Mouse (Mus musculus): ENCODE data around the gene Lrrc8c.

The Lrrc8c gene

DNA sequence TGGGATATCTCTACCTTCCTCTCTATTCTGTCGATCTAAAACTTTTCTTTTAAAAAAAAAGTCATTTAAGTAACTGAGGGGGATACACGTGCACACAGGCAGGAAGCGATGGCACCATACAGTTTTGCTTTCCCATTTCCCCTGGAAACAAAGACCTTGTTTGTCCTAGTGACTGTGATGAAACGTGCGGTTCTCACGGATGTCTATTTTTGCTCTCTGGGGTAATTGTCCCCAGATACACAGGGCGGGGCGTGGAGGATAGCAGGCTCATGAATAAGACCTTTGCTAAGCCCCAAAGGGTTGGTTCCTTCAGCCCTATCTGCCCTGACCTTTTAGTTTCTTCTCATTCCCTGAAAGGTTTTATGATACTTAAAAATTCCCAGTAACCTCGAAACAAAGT, 79.7 kb downstream of the Lrrc8c start:
- in situ Hi-C loops (cut with MboI, MseI), result no loop called here

DNA sequence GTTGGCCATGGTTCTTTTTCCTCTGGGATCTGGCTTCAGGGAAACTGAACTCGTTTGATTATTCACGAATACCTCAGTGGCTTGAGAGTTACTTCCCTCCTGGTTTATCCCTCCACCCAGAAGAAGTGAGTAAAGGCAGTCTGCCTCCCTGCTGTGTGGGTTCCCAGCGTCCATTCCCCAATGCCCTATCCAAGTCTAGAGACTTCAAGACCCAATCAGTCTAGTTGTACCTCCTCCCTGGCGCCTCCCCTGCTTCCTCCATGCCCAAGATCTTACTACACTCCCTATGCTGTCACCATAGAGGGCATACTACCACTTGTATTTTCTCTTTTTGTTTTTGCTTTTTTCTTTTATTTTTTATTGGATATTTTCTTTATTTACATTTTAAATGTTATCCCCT, 80.1 kb downstream of the Lrrc8c start:
- in situ Hi-C loops (cut with MboI, MseI), result no loop called here

DNA sequence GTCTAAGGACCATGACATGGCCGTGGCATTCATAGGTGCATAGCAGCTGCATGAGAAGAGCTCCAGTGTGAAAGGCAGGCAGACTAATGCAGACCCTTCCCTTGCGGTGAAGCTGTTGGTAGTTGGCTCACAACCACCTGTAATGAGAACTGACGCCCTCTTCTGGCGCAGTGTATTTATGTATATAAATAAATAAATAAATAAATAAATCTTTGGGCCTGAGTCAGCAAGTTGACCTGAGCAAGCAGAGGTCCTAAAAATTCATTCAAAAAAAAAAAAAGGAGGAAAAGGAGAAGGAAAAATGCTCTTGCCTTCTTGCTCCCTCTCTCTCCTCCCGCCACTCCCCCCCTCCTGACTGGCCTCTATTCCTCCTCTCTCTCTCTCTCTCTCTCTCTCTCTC, 81.8 kb downstream of the Lrrc8c start:
- in situ Hi-C loops (cut with MboI, MseI), result loop anchor here (10.0 kb wide), 1 partner anchor 54 kb away; no protein-coding TSS in a partner anchor

DNA sequence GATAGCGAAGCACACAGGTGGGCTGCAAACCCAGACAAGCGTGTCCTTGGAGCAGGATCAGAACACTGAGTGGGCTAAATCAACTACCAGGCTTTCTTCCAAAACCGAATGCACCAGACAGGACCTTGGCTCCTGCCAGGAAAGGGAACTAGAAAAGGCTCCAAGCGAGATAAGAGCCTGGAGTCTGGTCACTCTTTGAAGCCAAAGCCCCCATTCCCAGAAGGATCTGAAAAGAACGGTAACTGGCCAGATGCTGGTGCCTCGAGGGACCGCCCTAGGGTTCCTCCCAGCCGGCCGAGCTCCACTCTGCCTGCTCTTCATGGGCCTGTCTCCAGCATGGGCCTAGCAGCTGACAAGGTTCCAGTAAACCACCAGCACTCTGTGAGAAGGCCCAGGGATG, 83.4 kb downstream of the Lrrc8c start:
- in situ Hi-C loops (cut with MboI, MseI), result loop anchor here (10.0 kb wide), 1 partner anchor 52 kb away; no protein-coding TSS in a partner anchor

DNA sequence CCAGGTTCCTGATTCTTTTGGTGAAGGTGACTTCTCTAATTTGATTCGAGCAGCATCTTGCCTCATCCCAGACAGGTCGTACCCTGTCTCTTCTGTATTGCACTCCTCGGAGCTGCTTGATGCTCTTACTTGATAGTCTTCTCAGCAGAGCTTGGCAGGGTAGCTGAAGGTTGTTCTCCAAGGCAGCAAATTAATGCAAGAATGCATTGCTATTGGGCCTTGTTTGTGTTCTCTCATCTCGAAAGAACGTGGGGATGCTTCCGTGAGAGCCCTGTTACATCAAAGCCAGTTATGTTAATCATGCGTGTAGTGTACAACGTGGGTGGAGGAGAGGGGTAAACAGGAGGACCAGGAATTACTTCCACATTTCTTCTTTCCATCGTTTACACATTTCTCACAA, 86.5 kb downstream of the Lrrc8c start:
- in situ Hi-C loops (cut with MboI, MseI), result loop anchor here (10.0 kb wide), 1 partner anchor 49 kb away; no protein-coding TSS in a partner anchor

DNA sequence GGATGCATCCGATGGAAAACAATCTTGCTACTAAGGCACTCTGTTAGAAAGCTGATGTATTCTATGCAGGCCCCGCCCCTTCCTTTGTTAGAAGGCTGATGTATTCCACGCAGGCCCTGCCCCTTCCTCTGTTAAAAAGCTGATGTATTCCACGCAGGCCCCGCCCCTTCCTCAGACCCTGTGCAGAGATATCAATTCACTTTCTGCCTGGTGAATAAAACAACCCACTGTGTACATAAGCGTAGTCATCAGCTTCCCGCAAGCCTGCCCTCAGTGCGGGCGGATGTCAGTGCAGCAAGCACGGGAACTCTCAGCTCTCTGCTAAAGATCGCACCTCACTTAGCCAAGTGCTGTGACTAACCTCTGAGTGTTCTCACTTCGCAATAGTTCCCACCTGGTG, 90.5 kb downstream of the Lrrc8c start:
- in situ Hi-C loops (cut with MboI, MseI), result loop anchor here (10.0 kb wide), 1 partner anchor 45 kb away; no protein-coding TSS in a partner anchor

DNA sequence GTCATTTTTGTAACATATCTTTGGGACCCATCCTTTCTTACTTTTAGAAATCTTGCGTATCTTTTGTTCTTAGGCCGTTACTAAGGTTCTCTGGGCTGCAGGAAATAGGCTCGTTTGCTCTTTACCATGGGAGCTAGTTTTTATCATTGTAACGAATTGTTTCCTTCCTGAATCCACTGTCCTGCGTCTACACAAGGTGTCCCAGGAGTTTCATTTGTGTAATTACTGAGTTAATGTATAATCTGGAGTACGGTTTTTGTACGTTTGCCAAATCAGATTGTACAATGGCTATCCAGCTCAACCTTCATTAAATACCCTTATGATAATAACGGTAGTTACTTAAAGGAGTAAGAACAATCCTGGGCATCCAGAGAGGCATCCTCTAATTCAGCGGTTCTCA, 93.8 kb downstream of the Lrrc8c start:
- in situ Hi-C loops (cut with MboI, MseI), result no loop called here

DNA sequence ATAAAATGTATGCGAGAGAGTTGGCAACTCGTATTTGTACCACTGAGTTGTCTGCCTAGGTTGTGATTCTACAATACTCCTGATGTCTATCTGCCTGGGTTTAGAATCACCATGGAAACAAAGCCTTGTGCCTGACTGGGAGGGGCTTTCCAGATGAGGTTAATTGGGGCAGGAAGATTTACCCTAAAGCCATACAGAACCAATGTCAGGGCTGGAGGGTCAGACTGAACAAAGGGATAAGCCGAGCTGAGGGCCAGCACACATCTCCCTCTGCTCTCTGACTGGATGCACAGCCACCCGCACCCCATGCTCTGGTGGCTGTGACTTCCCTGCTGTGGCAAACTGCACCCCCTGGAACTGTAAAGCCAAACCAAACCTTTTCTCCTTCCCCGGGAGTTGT, 94.8 kb downstream of the Lrrc8c start:
- in situ Hi-C loops (cut with MboI, MseI), result no loop called here

DNA sequence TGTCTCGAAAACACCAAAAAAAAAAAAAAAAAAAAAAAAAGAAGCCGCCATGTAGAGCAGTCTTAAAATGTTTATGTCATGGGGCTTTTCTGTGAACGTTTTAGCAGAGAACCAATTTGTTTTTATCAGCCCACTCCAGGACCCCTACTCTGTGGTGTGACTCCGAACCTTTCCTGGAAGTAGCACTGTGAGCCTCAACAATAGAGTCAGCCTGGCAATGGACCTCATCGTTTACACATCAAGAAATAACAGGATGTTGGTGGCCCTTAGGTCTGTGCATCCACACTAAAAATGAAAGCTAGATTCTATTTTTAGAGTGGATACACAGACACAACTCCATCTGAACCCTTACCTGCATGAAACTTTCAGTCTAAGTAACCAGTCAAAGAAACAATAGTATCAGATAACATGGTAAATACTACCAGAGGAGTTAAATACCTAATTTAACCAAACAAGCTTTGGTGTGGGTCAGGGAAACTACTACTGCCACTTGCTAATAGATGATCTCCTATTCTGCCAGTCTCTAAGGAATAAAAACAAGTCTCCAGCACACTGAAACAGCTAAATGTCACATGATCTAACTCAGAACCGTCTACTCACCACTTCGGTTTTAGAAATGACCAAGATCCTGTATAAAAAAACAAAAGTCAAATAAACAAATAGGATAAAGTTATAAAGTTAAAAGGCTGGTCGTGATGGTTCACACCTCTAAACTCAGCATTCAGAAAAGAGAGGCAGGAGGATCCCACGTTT, 95.7 kb downstream of the Lrrc8c start:
- in situ Hi-C loops (cut with MboI, MseI), result no loop called here

DNA sequence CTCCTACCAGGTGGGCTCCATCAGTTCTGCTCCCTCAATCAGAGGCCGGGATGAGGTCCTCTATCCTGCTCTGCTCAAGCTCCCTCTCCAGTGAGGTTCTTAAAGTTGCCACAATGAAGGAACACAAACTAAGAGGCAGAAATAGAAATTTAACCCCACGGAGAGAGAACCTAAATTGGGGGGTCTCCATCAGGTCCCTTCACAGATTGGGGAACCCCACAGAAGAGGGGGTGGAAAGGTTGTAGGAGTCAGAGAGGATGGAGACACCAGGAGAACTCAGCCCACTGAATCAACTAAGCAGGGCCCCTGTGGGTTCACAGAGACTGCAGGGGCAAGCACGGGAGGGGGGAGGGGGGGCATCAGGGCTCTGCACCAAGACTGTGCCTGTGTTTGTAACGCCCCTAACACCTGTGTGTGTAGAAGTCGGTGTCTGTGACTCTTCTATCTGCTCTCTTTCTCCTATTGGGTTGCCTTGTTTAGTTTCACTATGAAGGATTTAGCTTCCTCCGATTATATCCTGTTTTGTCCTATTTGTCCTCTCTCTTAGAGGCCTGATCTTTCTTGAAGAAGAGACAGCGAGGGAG, 96.8 kb downstream of the Lrrc8c start:
- in situ Hi-C loops (cut with MboI, MseI), result no loop called here

DNA sequence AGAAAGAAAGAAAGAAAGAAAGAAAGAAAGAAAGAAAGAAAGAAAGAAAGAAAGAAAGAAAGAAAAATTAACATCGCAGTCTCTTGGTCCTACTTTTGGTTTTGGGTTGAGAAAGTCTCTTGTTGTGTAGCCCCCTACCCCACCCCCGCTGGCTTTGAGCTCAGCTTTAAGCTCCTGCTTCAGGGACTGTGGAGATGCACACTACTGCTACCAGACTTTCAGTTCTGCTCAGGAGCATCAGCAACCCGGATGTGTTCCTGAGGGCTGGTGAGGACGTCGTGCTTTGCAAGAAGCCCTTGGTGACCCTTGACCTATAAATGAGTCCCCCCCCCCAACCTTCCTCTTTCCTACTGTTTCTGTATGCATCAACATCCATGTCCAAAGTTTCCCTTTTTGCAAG, 97.3 kb downstream of the Lrrc8c start:
- in situ Hi-C loops (cut with MboI, MseI), result no loop called here

DNA sequence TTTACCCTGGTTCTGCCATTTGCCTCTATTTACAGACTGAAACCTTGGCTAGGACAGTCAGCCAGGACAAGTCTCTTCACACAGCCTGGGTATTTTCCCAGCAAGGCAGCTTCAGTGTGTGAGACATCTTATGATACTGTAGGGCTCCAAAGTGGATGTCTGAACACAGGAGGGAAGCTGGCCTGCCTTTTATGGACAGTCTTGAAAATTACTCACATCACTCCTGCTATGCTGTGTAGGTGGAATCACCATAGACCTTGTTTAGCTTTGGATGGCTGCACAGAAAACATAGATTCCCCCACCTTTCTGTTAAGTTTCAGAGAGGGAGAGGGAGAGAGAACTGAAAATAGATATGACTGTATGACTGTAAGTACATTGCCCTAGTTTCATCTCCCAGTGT, 99.3 kb downstream of the Lrrc8c start:
- in situ Hi-C loops (cut with MboI, MseI), result no loop called here

DNA sequence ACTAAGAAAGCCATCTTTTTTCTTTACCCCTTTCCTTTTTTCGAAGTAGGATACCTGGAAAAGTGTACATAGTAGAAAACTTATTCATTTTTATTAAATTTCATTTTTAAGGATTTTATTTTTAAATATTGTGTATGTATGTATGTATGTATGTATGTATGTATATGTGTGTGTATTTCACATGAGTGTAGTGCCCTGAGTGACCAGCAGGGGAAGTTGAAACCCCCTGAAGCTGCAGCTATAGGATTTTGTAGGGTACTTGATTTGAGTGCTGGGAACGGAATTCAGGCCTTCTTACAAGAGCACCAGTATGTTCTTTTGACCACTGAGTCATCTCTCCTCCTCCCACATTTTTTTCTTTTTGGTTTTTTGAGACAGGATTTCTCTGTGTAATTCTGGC, 100.5 kb downstream of the Lrrc8c start:
- in situ Hi-C loops (cut with MboI, MseI), result no loop called here

DNA sequence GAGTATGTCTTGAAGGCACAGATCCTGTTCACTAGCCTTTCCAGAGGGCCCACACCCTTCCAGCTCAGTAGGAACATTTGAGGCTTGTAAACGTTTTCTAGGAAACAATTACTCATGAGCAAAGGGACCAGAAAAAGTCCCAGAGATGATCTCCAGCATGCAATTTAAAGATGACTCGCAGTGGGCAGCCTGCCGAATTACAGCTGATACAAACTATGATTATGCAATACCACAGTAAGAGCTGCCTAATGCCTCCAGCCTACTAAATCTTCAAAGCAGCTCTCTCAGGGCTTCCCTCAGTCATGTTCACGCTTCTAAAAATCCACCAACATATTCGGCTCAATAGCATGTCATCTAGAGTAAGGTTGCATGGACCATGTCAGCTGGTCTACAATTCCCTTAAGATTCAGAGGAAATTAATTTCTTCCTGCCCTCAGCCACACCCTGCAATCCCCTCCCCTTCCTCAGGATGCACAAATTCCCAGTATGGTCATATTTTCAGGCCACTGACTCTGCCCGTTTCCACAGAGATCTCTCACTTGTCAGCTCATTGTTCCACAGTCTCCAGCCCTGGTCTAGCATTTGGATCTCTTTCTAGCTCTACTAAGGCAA, 101.4 kb downstream of the Lrrc8c start:
- in situ Hi-C loops (cut with MboI, MseI), result no loop called here

DNA sequence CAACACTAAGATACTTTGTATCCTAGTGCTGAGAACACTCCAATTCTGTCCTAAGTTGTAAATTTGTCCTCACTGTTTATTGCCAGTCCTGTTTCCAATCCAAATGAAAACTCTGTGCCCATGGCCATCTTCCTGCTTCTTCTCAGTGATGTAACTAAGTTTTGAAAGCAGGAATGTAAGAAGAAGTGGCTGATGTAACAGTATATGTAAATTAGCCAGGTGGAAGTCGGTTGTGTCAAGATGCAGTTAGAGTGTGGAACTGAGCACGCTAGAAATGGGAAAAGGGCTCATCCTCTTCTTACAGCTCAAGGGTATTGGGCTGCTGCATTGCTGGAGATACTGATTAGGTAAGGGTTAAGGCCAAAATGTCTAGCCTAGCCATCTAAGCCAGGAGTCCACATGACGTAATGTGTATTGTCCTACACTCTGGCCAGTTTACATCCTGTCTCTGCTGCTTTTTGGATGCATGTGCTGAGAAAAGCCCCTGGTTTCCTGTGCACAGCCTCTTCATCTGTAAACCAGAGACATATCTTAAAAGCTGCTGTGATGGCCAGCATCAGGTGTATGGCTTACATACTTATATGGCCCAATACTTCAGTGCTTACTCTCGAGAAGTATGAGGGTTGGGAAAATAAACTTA, 104.0 kb downstream of the Lrrc8c start:
- in situ Hi-C loops (cut with MboI, MseI), result no loop called here

DNA sequence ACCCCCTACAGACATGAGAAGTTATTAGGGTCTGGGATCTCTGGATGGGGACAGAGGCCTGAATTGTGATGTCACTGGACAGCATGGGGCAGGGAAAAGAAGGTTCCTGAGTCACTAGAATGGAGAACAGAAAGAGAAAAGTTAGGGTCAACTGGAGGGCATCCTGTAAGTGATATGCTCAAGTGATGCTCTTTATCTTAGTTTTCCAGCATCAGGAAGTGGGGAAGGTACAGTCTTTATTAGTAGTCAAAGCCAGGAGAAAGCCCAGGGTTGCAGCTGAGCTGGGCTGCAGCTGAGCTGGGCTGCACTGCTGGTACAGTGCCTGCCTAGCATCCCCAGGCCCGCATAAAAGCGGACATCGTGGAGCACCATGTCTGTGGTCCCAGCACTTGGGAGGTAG, 105.1 kb downstream of the Lrrc8c start:
- in situ Hi-C loops (cut with MboI, MseI), result no loop called here

DNA sequence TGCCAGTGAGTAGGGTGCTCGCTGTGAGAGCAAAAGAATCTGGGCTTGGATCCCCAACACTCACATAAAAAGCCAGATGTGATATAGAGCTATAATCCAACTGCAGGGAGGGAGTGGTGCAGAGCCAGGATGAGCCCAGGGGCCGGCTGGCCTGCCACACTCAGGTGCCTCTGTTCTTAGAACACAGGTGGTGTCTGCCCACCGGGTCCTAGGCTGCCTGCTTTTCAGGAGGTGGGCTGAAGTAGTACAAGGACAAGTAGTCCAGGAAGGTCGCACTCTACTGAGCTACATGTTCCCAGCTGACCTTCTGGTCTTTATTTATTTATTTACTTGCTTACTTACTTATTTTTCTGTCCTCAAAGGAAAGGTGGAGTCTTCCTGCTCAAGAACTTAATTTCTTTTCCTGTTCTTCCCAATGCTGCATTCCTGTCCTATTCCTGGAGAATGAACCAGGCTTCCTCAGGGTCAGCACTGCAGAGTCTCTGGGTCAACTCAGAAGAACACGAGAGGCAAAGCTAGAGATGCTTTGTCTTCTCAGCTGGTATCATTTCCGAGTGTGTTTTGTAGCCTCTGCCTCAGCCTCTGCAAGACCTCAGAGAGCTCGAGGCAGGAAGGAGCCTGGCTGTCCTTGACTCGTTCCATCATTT, 106.4 kb downstream of the Lrrc8c start:
- in situ Hi-C loops (cut with MboI, MseI), result no loop called here

DNA sequence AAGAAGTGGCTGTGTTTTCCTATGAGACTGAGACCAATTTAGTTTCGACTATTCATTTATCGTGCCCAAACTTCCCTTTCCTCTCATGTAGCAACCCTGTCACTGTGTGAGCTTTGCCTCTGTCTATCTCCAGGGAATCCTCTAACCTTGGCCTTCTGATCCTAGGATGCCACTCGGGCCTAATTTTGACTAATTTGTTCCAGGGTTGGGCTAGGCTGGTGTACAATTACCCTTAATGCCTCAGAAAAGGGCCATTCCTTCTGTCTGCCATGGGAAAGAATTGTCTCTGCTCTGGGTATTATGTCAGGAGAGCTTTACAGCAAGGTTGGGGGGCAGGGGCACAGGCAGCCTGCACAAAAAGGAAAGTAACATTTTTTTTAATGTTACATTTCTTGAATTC, 107.2 kb downstream of the Lrrc8c start:
- in situ Hi-C loops (cut with MboI, MseI), result no loop called here

DNA sequence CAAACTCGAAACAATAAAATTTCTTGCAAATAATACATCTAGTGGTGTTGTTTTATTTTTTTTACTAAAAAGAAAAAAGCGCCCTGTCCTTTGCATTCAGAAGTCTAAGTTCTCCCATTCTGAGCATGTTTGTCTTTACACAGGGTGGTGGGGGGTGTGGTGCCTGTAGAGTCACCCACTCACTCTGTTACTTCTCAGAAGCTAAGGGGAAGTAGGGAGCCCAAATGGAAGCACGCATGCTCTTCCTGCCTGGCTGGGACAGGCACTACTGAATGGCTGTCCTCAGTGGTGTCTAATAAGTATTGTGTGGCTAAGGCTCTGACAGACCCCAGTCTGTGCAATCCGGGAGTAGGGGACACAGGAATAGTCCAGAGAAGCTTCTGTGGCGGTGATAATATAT, 107.9 kb downstream of the Lrrc8c start:
- in situ Hi-C loops (cut with MboI, MseI), result no loop called here

DNA sequence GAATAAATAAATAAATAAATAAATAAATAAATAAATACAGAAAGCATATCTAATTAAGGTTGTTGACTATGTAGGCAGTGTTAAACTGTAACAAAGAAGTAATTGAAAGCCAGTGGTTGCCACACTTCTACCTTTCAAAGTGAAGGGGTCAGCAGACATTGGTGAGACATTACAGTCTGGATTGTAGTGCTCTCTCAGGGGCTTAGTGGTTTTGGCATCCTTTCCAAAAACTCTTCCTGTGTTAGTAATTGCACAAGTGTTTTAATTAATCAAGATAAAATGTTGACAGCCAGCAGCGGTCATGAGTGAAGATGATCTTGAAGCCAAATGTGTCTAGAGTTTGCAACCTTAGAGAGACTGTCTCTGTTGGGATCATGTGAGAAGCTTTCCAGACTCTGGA, 110.8 kb downstream of the Lrrc8c start:
- in situ Hi-C loops (cut with MboI, MseI), result no loop called here

DNA sequence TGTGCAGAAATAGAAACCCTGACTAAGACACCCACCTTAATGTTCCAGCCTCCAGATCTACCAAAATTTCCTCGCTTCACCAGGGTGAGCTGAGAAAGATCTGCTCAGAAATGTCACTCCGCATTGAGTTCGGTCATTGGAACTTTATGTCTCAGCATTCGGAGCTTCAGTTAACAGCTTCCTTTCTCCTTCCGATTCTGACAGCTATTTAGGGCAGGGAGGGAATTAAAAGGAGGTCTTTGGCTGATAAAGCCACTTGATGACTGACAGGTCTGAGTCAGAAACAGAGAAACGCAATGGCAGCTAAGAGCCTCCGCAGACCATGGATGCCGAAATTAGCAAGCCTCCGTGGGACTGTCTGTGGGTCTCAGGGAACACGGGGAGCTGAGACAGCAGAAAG, 112.9 kb downstream of the Lrrc8c start:
- in situ Hi-C loops (cut with MboI, MseI), result no loop called here

DNA sequence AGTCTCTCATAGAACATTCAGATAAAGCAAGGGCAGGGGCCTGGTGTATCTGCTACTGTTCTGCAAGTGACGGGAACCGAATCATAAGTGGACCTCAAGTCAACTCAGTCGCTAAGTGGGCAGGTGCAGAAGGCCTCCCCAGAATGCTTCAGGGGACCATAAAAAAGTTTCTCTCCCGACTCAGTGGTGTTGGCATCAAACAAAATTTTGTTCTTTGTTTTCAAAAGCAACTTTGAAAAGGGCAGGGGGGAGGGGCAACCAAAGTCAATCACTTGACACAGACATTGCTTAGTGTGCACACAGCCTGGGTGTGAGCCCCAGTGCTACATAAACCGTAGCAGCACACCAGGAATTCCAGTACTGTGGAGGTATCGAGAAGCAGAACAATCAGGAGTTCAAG, 116.4 kb downstream of the Lrrc8c start:
- in situ Hi-C loops (cut with MboI, MseI), result no loop called here
